Mouse (Mus musculus) liver, adult 2 months (tissue): ENCODE measurements around the gene Sart3.

Source experiments
- CTCF ChIP-seq: fragments of 200-500 bp; IDR thresholded peaks from 2 replicates; pipeline ENCODE4 v1.5.1; 2011; ENCODE audit warnings: low read depth, low read length, control low read depth
- POLR2A ChIP-seq: fragments of 200-500 bp; IDR thresholded peaks from 2 replicates; pipeline ENCODE4 v1.6.1; 2011; ENCODE audit warnings: low read length, control low read depth; ENCODE audit not compliant: insufficient read depth; ENCODE audit errors: extremely low read depth

DNA sequence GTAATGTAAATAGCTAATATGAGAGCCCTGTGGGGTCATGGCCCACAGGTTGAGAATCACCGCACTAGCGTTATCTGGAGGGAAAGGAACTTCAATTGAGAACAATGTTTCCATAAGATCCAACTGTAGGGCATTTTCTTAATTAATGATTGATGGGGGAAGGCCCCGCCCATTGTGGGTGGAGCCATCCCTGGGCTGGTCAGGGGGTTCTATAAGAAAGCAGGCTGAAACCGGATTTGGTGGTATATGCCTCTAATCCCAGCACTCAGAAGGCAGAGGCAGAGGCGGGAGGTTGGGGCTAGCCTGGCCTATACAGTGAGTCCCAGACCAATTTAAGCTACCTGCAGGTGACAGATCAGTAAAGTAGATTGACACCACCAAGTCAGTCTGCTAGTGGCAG lies 37.9 kb downstream of the Sart3 start:
- TF ChIP-seq POLR2A = no peak
- TF ChIP-seq CTCF = no peak
